Mouse (Mus musculus) kidney, embryonic 16.5 days (tissue): Measurements from ENCODE around the gene Ubac1. TPM values are rescaled to one million over a fixed set of nuclear protein-coding genes. Genes with fewer than 3 reads are reported as not detected.

Experiments
- ATAC-seq: fragments of 200-750 bp; cut with Nextera tagmentation; 2 replicates; pipeline ENCODE4 v1.8.0; 2017; ENCODE audit warnings: moderate TSS enrichment; ENCODE audit not compliant: low FRiP score, low TSS enrichment
- H3K27ac ChIP-seq: fragments of 300-500 bp; sonication (generic); 2 replicates; pipeline ENCODE4 v1.5.1; 2014; ENCODE audit warnings: low read length
- H3K27me3 ChIP-seq: fragments of 300-500 bp; sonication (generic); 2 replicates; pipeline ENCODE4 v1.6.1; 2014; ENCODE audit warnings: low read length, control low read depth, mixed read lengths; ENCODE audit not compliant: insufficient read depth
- H3K36me3 ChIP-seq: fragments of 300-500 bp; sonication (generic); 2 replicates; pipeline ENCODE4 v1.6.1; 2014; ENCODE audit warnings: low read length, control low read depth, mixed read lengths; ENCODE audit not compliant: insufficient read depth
- H3K4me1 ChIP-seq: fragments of 300-500 bp; sonication (generic); 2 replicates; pipeline ENCODE4 v1.6.1; 2014; ENCODE audit warnings: low read length, control low read depth, mixed read lengths; ENCODE audit not compliant: insufficient read depth
- H3K4me2 ChIP-seq: fragments of 300-500 bp; sonication (generic); replicated peaks from 2 replicates; pipeline ENCODE4 v1.6.1; 2014; ENCODE audit warnings: low read depth, low read length
- H3K4me3 ChIP-seq: fragments of 300-500 bp; sonication (generic); 2 replicates; pipeline ENCODE4 v1.5.1; 2014; ENCODE audit warnings: mild to moderate bottlenecking, low read length
- H3K9ac ChIP-seq: fragments of 300-500 bp; sonication (generic); replicated peaks from 2 replicates; pipeline ENCODE4 v1.6.1; 2014; ENCODE audit warnings: low read length
- H3K9me3 ChIP-seq: fragments of 300-500 bp; sonication (generic); 2 replicates; pipeline ENCODE4 v1.6.1; 2016; ENCODE audit warnings: low read length, control low read depth
- WGBS: fragments of 180-500 bp; shearing (Covaris S2); extraction: QIAGEN DNeasy Blood & Tissue Kit; methylation state at CpG from one replicate; pipeline ENCODE4 v1.1.7; 2014; 5-methylcytosine and 5-hydroxymethylcytosine counted together
- polyA plus RNA-seq: library from polyadenylated mRNA; unstranded; fragments of >200 nt; fragmentation: Nextera tagmentation; extraction: Ambion mirVana; gene quantifications from 2 replicates; pipeline ENCODE4 v1.2.1, GENCODE M21; 2015

Gene Ubac1
- polyA plus RNA-seq, 1 experiment from 2014 or later: 88.5 TPM

GRCm38 (mm10) chr2:26055747-26056102 is 34.2 kb upstream of the Ubac1 start:
- H3K27ac ChIP-seq: peak overlapping the region; percentile 67; the same call in 1 of the 2 replicates
- H3K36me3 ChIP-seq: peaks cover 7% of the 10 kb centered on the region; the same call in 1 of the 2 replicates
- H3K4me2 ChIP-seq: no peak overlapping the region
- no peaks in the 10 kb centered on the region for H3K9me3 ChIP-seq
- no peaks in the 10 kb centered on the region for H3K27me3 ChIP-seq
- WGBS: 18% methylated on average over 2 of the region's 2 CpGs
- no peak overlapping the region for H3K4me3 ChIP-seq
- H3K4me1 ChIP-seq: peaks cover 26% of the 10 kb centered on the region
- ATAC-seq: peak; percentile 25; the same call in 1 of the 2 replicates
- no peak overlapping the region for H3K9ac ChIP-seq

- Histone ChIP-seq H3K27me3 (no peaks in the 10 kb centered on the region), H3K4me3 (no peak overlapping the region), H3K9me3 (no peaks in the 10 kb centered on the region), H3K36me3 (peaks cover 7% of the 10 kb centered on the region; the same call in 1 of the 2 replicates), H3K9ac (no peak overlapping the region), H3K4me2 (no peak overlapping the region), H3K4me1 (peaks cover 26% of the 10 kb centered on the region), H3K27ac (peak overlapping the region; percentile 67; the same call in 1 of the 2 replicates)
- 27% methylated on average over 8 of the region's 8 CpGs for WGBS
- peak; percentile 84; the same call in 1 of the 2 replicates for ATAC-seq
Measured at GRCm38 (mm10) chr2:26055046-26055746, 33.6 kb upstream of the Ubac1 start.

- no peaks in the 10 kb centered on the region for H3K36me3 ChIP-seq
- H3K4me3 ChIP-seq: no peak overlapping the region
- ATAC-seq: no peak
- peaks cover 26% of the 10 kb centered on the region for H3K4me1 ChIP-seq
- no peaks in the 10 kb centered on the region for H3K9me3 ChIP-seq
- no peak overlapping the region for H3K4me2 ChIP-seq
- H3K9ac ChIP-seq: no peak overlapping the region; the same call in 1 of the 2 replicates
- WGBS: 26% methylated on average over 4 of the region's 4 CpGs
- no peak overlapping the region for H3K27ac ChIP-seq
- no peaks in the 10 kb centered on the region for H3K27me3 ChIP-seq
Measured at GRCm38 (mm10) chr2:26052806-26053205, 31.3 kb upstream of the Ubac1 start.

- H3K36me3 ChIP-seq: no peaks in the 10 kb centered on the region
- 51% methylated on average over 5 of the region's 5 CpGs for WGBS
- H3K4me2 ChIP-seq: no peak overlapping the region
Measured at GRCm38 (mm10) chr2:26048816-26049215, 27.3 kb upstream of the Ubac1 start.

GRCm38 (mm10) chr2:26044216-26044615 is 22.7 kb upstream of the Ubac1 start:
- WGBS: 80% methylated on average over 9 of the region's 9 CpGs

More at GRCm38 (mm10) chr2:26048816-26049215, 27.3 kb upstream of the Ubac1 start:
- Histone ChIP-seq H3K9me3 (no peaks in the 10 kb centered on the region), H3K9ac (no peak overlapping the region), H3K27ac (no peak overlapping the region), H3K4me1 (0 out of 2 replicates have a peak, but pooled peaks cover 7% of the 10 kb centered on the region), H3K27me3 (no peaks in the 10 kb centered on the region), H3K4me3 (no peak overlapping the region)
- ATAC-seq: no peak

GRCm38 (mm10) chr2:26042603-26043002 is 21.1 kb upstream of the Ubac1 start:
- H3K27ac ChIP-seq: no peak overlapping the region
- no peaks in the 10 kb centered on the region for H3K27me3 ChIP-seq
- no peaks in the 10 kb centered on the region for H3K36me3 ChIP-seq
- no peak overlapping the region for H3K9ac ChIP-seq
- no peak overlapping the region for H3K4me3 ChIP-seq
- ATAC-seq: no peak
- H3K9me3 ChIP-seq: no peaks in the 10 kb centered on the region
- peaks cover 16% of the 10 kb centered on the region for H3K4me1 ChIP-seq
- 89% methylated on average over 3 of the region's 3 CpGs for WGBS
- no peak overlapping the region for H3K4me2 ChIP-seq

More at GRCm38 (mm10) chr2:26044216-26044615, 22.7 kb upstream of the Ubac1 start:
- ATAC-seq: no peak
- H3K4me3 ChIP-seq: no peak overlapping the region
- no peaks in the 10 kb centered on the region for H3K36me3 ChIP-seq
- H3K27me3 ChIP-seq: no peaks in the 10 kb centered on the region
- H3K27ac ChIP-seq: no peak overlapping the region
- H3K4me2 ChIP-seq: no peak overlapping the region
- peaks cover 16% of the 10 kb centered on the region for H3K4me1 ChIP-seq
- H3K9me3 ChIP-seq: no peaks in the 10 kb centered on the region
- H3K9ac ChIP-seq: no peak overlapping the region

- Histone ChIP-seq H3K27ac (peak overlapping the region; percentile 84), H3K27me3 (no peaks in the 10 kb centered on the region), H3K4me1 (peaks cover 16% of the 10 kb centered on the region), H3K36me3 (no peaks in the 10 kb centered on the region), H3K4me2 (peak overlapping the region; percentile 33), H3K4me3 (no peak overlapping the region), H3K9me3 (no peaks in the 10 kb centered on the region), H3K9ac (peak overlapping the region; percentile 62)
- ATAC-seq: peak; percentile 88
- 27% methylated on average over 14 of the region's 14 CpGs for WGBS
Measured at GRCm38 (mm10) chr2:26041163-26041810, 19.7 kb upstream of the Ubac1 start.

GRCm38 (mm10) chr2:26039951-26040350 is 18.4 kb upstream of the Ubac1 start:
- Histone ChIP-seq H3K9me3 (no peaks in the 10 kb centered on the region), H3K9ac (no peak overlapping the region), H3K4me1 (peaks cover 16% of the 10 kb centered on the region), H3K27ac (no peak overlapping the region), H3K36me3 (no peaks in the 10 kb centered on the region), H3K4me2 (no peak overlapping the region), H3K27me3 (no peaks in the 10 kb centered on the region), H3K4me3 (no peak overlapping the region)
- ATAC-seq: no peak
- WGBS: 62% methylated on average over 14 of the region's 14 CpGs

GRCm38 (mm10) chr2:26037386-26037785 is 15.8 kb upstream of the Ubac1 start:
- Histone ChIP-seq H3K36me3 (no peaks in the 10 kb centered on the region), H3K4me1 (peaks cover 16% of the 10 kb centered on the region), H3K27me3 (no peaks in the 10 kb centered on the region), H3K9ac (no peak overlapping the region), H3K4me2 (no peak overlapping the region), H3K4me3 (no peak overlapping the region), H3K9me3 (no peaks in the 10 kb centered on the region), H3K27ac (no peak overlapping the region)
- WGBS: 30% methylated on average over 6 of the region's 6 CpGs
- no peak for ATAC-seq
